Mouse (Mus musculus) forebrain, postnatal 0 days (tissue): ENCODE measurements around the gene Gm17334. TPM values are rescaled to one million over a fixed set of nuclear protein-coding genes. Genes with fewer than 3 reads are reported as not detected.

Experiments
- ATAC-seq: fragments of 200-750 bp; cut with Nextera tagmentation; 2 replicates; pipeline ENCODE4 v1.8.0; 2017; ENCODE audit warnings: mild to moderate bottlenecking, moderate library complexity
- DNase-seq: peaks from one replicate; pipeline ENCODE4 v3.0.0-alpha.2; 2015
- H3K27ac ChIP-seq: fragments of 300-500 bp; sonication (generic); 2 replicates; pipeline ENCODE4 v1.5.1; 2014; ENCODE audit warnings: low read depth, mild to moderate bottlenecking, antibody characterized with exemption, low read length, moderate library complexity, mixed read lengths
- H3K27me3 ChIP-seq: fragments of 300-500 bp; sonication (generic); 2 replicates; pipeline ENCODE4 v1.6.1; 2014; ENCODE audit warnings: mild to moderate bottlenecking, low read length, mixed read lengths; ENCODE audit not compliant: insufficient read depth
- H3K36me3 ChIP-seq: fragments of 300-500 bp; sonication (generic); 2 replicates; pipeline ENCODE4 v1.6.1; 2014; ENCODE audit warnings: mild to moderate bottlenecking, moderate library complexity; ENCODE audit not compliant: insufficient read depth
- H3K4me1 ChIP-seq: fragments of 300-500 bp; sonication (generic); 2 replicates; pipeline ENCODE4 v1.6.1; 2014; ENCODE audit warnings: antibody characterized with exemption; ENCODE audit not compliant: insufficient read depth
- H3K4me2 ChIP-seq: fragments of 300-500 bp; sonication (generic); 2 replicates; pipeline ENCODE4 v1.6.1; 2014; ENCODE audit warnings: low read depth, mild to moderate bottlenecking, moderate library complexity
- H3K4me3 ChIP-seq: fragments of 300-500 bp; sonication (generic); 2 replicates; pipeline ENCODE4 v1.5.1; 2014; ENCODE audit warnings: low read depth, low read length, mixed read lengths
- H3K9ac ChIP-seq: fragments of 300-500 bp; sonication (generic); 2 replicates; pipeline ENCODE4 v1.6.1; 2014; ENCODE audit warnings: mild to moderate bottlenecking
- H3K9me3 ChIP-seq: fragments of 300-500 bp; sonication (generic); 2 replicates; pipeline ENCODE4 v1.6.1; 2016; ENCODE audit warnings: low read length
- CTCF ChIP-seq: sonication (generic); IDR thresholded peaks from 2 replicates; pipeline ENCODE4 v1.5.1; 2016; ENCODE audit warnings: antibody characterized with exemption, control low read depth, low read depth
- WGBS: fragments of 180-500 bp; shearing (Covaris S2); extraction: QIAGEN DNeasy Blood & Tissue Kit; methylation state at CpG from one replicate; pipeline ENCODE4 v1.1.7; 2014; 5-methylcytosine and 5-hydroxymethylcytosine counted together
- polyA plus RNA-seq: library from polyadenylated mRNA; unstranded; fragments of >200 nt; fragmentation: Nextera tagmentation; extraction: Ambion mirVana; gene quantifications from 2 replicates; pipeline ENCODE4 v1.2.1, GENCODE M21; 2015
- total RNA-seq: library from RNA; depleted of rRNA; stranded (reverse); fragments of >200 nt; gene quantifications from 2 replicates; pipeline ENCODE4 v1.2.3, GENCODE M21; 2014

Gm17334 gene
- total and polyA plus RNA-seq, 2 experiments from 2014 or later: 1.5 TPM; not detected in 1

- TF ChIP-seq CTCF: 0 out of 2 replicates have a peak, but pooled peaks have one; percentile 3
- DNase-seq (peak; percentile 66), ATAC-seq (peak; percentile 89)
- H3K9me3 ChIP-seq: no peaks in the 10 kb centered on the region
- no peaks in the 10 kb centered on the region for H3K27me3 ChIP-seq
- no peaks in the 10 kb centered on the region for H3K36me3 ChIP-seq
- H3K4me2 ChIP-seq: peak overlapping the region; percentile 95
- no peaks in the 10 kb centered on the region for H3K4me1 ChIP-seq
- H3K4me3 ChIP-seq: peak overlapping the region; percentile 67
- H3K27ac ChIP-seq: 0 out of 2 replicates have a peak overlapping the region, but pooled peaks have one; percentile 15
- WGBS: under 1% methylated on average over 70 of the region's 75 CpGs
- peak overlapping the region; percentile 62 for H3K9ac ChIP-seq
Observed at GRCm38 (mm10) chr11:53770125-53770791, 2.7 kb downstream of the Gm17334 start.

GRCm38 (mm10) chr11:53769760-53770124 lies 3.2 kb downstream of the Gm17334 start, which contains the start of gene Irf1:
Gene Irf1, plus strand, starts transcription at chr11:53770014.
- Histone ChIP-seq H3K9me3 (no peaks in the 10 kb centered on the region), H3K9ac (peak within 1 kb of the TSS; percentile 62), H3K4me1 (no peaks in the 10 kb centered on the region), H3K27me3 (no peaks in the 10 kb centered on the region), H3K4me2 (peak within 1 kb of the TSS; percentile 95), H3K4me3 (peak within 1 kb of the TSS; percentile 67), H3K36me3 (no peaks in the 10 kb centered on the region), H3K27ac (0 out of 2 replicates have a peak within 1 kb of the TSS, but pooled peaks have one; percentile 15)
- no peak for TF ChIP-seq CTCF
- peak; percentile 96 for ATAC-seq
- WGBS: under 1% methylated on average over 40 of the region's 40 CpGs
- DNase-seq: peak; percentile 85

GRCm38 (mm10) chr11:53769185-53769576 lies 3.8 kb downstream of the Gm17334 start:
- ATAC-seq (no peak), DNase-seq (no peak)
- no peak overlapping the region for H3K27ac ChIP-seq
- no peaks in the 10 kb centered on the region for H3K9me3 ChIP-seq
- peak overlapping the region; percentile 95 for H3K4me2 ChIP-seq
- WGBS: 59% methylated on average over 12 of the region's 12 CpGs
- H3K27me3 ChIP-seq: 0 out of 2 replicates have a peak, but pooled peaks cover under 1% of the 10 kb centered on the region
- no peaks in the 10 kb centered on the region for H3K36me3 ChIP-seq
- H3K9ac ChIP-seq: no peak overlapping the region; the same call in 1 of the 2 replicates
- peak overlapping the region; percentile 67 for H3K4me3 ChIP-seq
- no peak for TF ChIP-seq CTCF
- no peaks in the 10 kb centered on the region for H3K4me1 ChIP-seq

- peaks cover 5% of the 10 kb centered on the region; the same call in 1 of the 2 replicates for H3K27me3 ChIP-seq
- ATAC-seq: no peak
- no peak for DNase-seq
- no peaks in the 10 kb centered on the region for H3K36me3 ChIP-seq
- no peak overlapping the region for H3K4me2 ChIP-seq
- 0 out of 2 replicates have a peak, but pooled peaks cover 4% of the 10 kb centered on the region for H3K4me1 ChIP-seq
- H3K4me3 ChIP-seq: no peak overlapping the region
- no peak overlapping the region for H3K9ac ChIP-seq
- 85% methylated on average over 13 of the region's 13 CpGs for WGBS
- no peaks in the 10 kb centered on the region for H3K9me3 ChIP-seq
- no peak for TF ChIP-seq CTCF
- no peak overlapping the region for H3K27ac ChIP-seq
Observed at GRCm38 (mm10) chr11:53768422-53769184, 4.4 kb downstream of the Gm17334 start.

GRCm38 (mm10) chr11:53764581-53764980 lies 8.4 kb downstream of the Gm17334 start:
- Histone ChIP-seq H3K4me1 (0 out of 2 replicates have a peak, but pooled peaks cover 7% of the 10 kb centered on the region), H3K9ac (no peak overlapping the region), H3K36me3 (no peaks in the 10 kb centered on the region), H3K4me3 (no peak overlapping the region), H3K9me3 (no peaks in the 10 kb centered on the region), H3K27me3 (peaks cover 13% of the 10 kb centered on the region; the same call in 1 of the 2 replicates), H3K27ac (no peak overlapping the region), H3K4me2 (no peak overlapping the region)
- ATAC-seq: no peak
- TF ChIP-seq CTCF: no peak
- 46% methylated on average over 5 of the region's 5 CpGs for WGBS
- no peak for DNase-seq

- Histone ChIP-seq H3K4me3 (peak overlapping the region; percentile 26), H3K9me3 (no peaks in the 10 kb centered on the region), H3K4me1 (0 out of 2 replicates have a peak, but pooled peaks cover 7% of the 10 kb centered on the region), H3K4me2 (peak overlapping the region; percentile 59), H3K27me3 (peaks cover 13% of the 10 kb centered on the region; the same call in 1 of the 2 replicates), H3K9ac (peak overlapping the region; percentile 35), H3K27ac (peak overlapping the region; percentile 22; the same call in 1 of the 2 replicates), H3K36me3 (no peaks in the 10 kb centered on the region)
- 4% methylated on average over 33 of the region's 33 CpGs for WGBS
- peak; percentile 60 for TF ChIP-seq CTCF
- ATAC-seq (peak; percentile 91), DNase-seq (peak; percentile 64)
Observed at GRCm38 (mm10) chr11:53763496-53764140, 9.4 kb downstream of the Gm17334 start.
